Mouse (Mus musculus): ENCODE results near the gene Ubash3a. TPM values are rescaled to one million over a fixed set of nuclear protein-coding genes. Genes with fewer than 3 reads are reported as not detected.

Ubash3a gene
- polyA plus RNA-seq, 1 experiment, result not detected

GRCm38 (mm10) chr17:31254463-31254931, 46.8 kb downstream of the Ubash3a start:
- Histone ChIP-seq H3K27me3 (ENCODE audit: control insufficient read depth, insufficient read depth, insufficient read length) (peaks cover 8% of the 10 kb centered on the region), H3K4me3 (no peak overlapping the region), H3K79me2 (ENCODE audit: control insufficient read depth, insufficient read depth) (no peaks in the 10 kb centered on the region), H3K36me3 (ENCODE audit: control insufficient read depth, insufficient read depth) (no peaks in the 10 kb centered on the region), H3K4me2 (ENCODE audit: low read depth) (no peak overlapping the region), H3ac (ENCODE audit: control insufficient read depth, insufficient read length) (no peak overlapping the region)
- no peak for TF ChIP-seq TCF12 (IDR thresholded peaks at IDR 0.05; ENCODE audit: insufficient read depth, poor library complexity, severe bottlenecking)
- TF ChIP-seq POLR2A (IDR thresholded peaks at IDR 0.05; ENCODE audit: insufficient read length, low read depth), result no peak
- no peak for TF ChIP-seq REST (IDR thresholded peaks at IDR 0.05; ENCODE audit: insufficient read depth, insufficient read length)
- no peak for TF ChIP-seq MAX (IDR thresholded peaks at IDR 0.05; ENCODE audit: low read depth)
- no peak for TF ChIP-seq USF1 (IDR thresholded peaks at IDR 0.05; ENCODE audit: low read depth)
- no peak for TF ChIP-seq CEBPB (IDR thresholded peaks at IDR 0.05; ENCODE audit: insufficient read depth, poor library complexity, severe bottlenecking)
- TF ChIP-seq MYOG (IDR thresholded peaks at IDR 0.05; ENCODE audit: control insufficient read depth in 1 of 3, insufficient read depth in 1 of 3, insufficient read length in 2 of 3, low read depth in 2 of 3), result no peak
- TF ChIP-seq TCF3 (IDR thresholded peaks at IDR 0.05; ENCODE audit: insufficient read length, low read depth), result no peak
- no peak for TF ChIP-seq MYOD1 (IDR thresholded peaks at IDR 0.05; ENCODE audit: control insufficient read depth in 1 of 3, insufficient read length in 2 of 3, low read depth in 2 of 3)
- no peak for TF ChIP-seq E2F4 (IDR thresholded peaks at IDR 0.05; ENCODE audit: insufficient read depth)

GRCm38 (mm10) chr17:31257149-31257548, 49.5 kb downstream of the Ubash3a start:
- no peaks in the 10 kb centered on the region for H3K36me3 ChIP-seq (ENCODE audit: control insufficient read depth, insufficient read depth)
- no peak for TF ChIP-seq POLR2AphosphoS2 (IDR thresholded peaks at IDR 0.05; ENCODE audit: insufficient read length, low read depth)
- no peak for TF ChIP-seq POLR2A (IDR thresholded peaks at IDR 0.05; ENCODE audit: insufficient read length, low read depth)
- TF ChIP-seq MAX (IDR thresholded peaks at IDR 0.05; ENCODE audit: low read depth), result no peak
- TF ChIP-seq E2F4 (IDR thresholded peaks at IDR 0.05; ENCODE audit: insufficient read depth), result no peak
- no peak for TF ChIP-seq SRF (IDR thresholded peaks at IDR 0.05; ENCODE audit: control insufficient read depth, insufficient read length, low read depth)
- H3K4me2 ChIP-seq (ENCODE audit: low read depth), result no peak overlapping the region
- no peak overlapping the region for H3ac ChIP-seq (ENCODE audit: control insufficient read depth, insufficient read length)
- H3K4me3 ChIP-seq, result no peak overlapping the region
- H3K79me2 ChIP-seq (ENCODE audit: control insufficient read depth, insufficient read depth), result no peaks in the 10 kb centered on the region
- peaks cover 15% of the 10 kb centered on the region for H3K27me3 ChIP-seq (ENCODE audit: control insufficient read depth, insufficient read depth, insufficient read length)

- Histone ChIP-seq H3K79me2 (ENCODE audit: control insufficient read depth, insufficient read depth) (no peaks in the 10 kb centered on the region), H3K4me2 (ENCODE audit: low read depth) (no peak overlapping the region), H3K36me3 (ENCODE audit: control insufficient read depth, insufficient read depth) (no peaks in the 10 kb centered on the region), H3K4me3 (no peak overlapping the region), H3K27me3 (ENCODE audit: control insufficient read depth, insufficient read depth, insufficient read length) (peaks cover 9% of the 10 kb centered on the region), H3ac (ENCODE audit: control insufficient read depth, insufficient read length) (no peak overlapping the region)
- TF ChIP-seq USF1 (IDR thresholded peaks at IDR 0.05; ENCODE audit: low read depth) (no peak), MYOG (IDR thresholded peaks at IDR 0.05; ENCODE audit: control insufficient read depth in 1 of 3, insufficient read depth in 1 of 3, insufficient read length in 2 of 3, low read depth in 2 of 3) (no peak), POLR2A (IDR thresholded peaks at IDR 0.05; ENCODE audit: insufficient read length, low read depth) (no peak), SRF (IDR thresholded peaks at IDR 0.05; ENCODE audit: control insufficient read depth, insufficient read length, low read depth) (no peak), MAX (IDR thresholded peaks at IDR 0.05; ENCODE audit: low read depth) (no peak), REST (IDR thresholded peaks at IDR 0.05; ENCODE audit: insufficient read depth, insufficient read length) (no peak), TCF12 (IDR thresholded peaks at IDR 0.05; ENCODE audit: insufficient read depth, poor library complexity, severe bottlenecking) (no peak), POLR2AphosphoS2 (IDR thresholded peaks at IDR 0.05; ENCODE audit: insufficient read length, low read depth) (no peak), E2F4 (IDR thresholded peaks at IDR 0.05; ENCODE audit: insufficient read depth) (no peak), TCF3 (IDR thresholded peaks at IDR 0.05; ENCODE audit: insufficient read length, low read depth) (no peak), CEBPB (IDR thresholded peaks at IDR 0.05; ENCODE audit: insufficient read depth, poor library complexity, severe bottlenecking) (no peak), MYOD1 (IDR thresholded peaks at IDR 0.05; ENCODE audit: control insufficient read depth in 1 of 3, insufficient read length in 2 of 3, low read depth in 2 of 3) (no peak)
Observed at GRCm38 (mm10) chr17:31257898-31258297, 50.2 kb downstream of the Ubash3a start.

GRCm38 (mm10) chr17:31258310-31258865, 50.7 kb downstream of the Ubash3a start:
- no peak overlapping the region for H3K4me3 ChIP-seq
- no peak overlapping the region for H3ac ChIP-seq (ENCODE audit: control insufficient read depth, insufficient read length)
- TF ChIP-seq MAX (IDR thresholded peaks at IDR 0.05; ENCODE audit: low read depth) (no peak), REST (IDR thresholded peaks at IDR 0.05; ENCODE audit: insufficient read depth, insufficient read length) (no peak), POLR2A (IDR thresholded peaks at IDR 0.05; ENCODE audit: insufficient read length, low read depth) (no peak), TCF12 (IDR thresholded peaks at IDR 0.05; ENCODE audit: insufficient read depth, poor library complexity, severe bottlenecking) (no peak), MYOG (IDR thresholded peaks at IDR 0.05; ENCODE audit: control insufficient read depth in 1 of 3, insufficient read depth in 1 of 3, insufficient read length in 2 of 3, low read depth in 2 of 3) (no peak), CEBPB (IDR thresholded peaks at IDR 0.05; ENCODE audit: insufficient read depth, poor library complexity, severe bottlenecking) (no peak), E2F4 (IDR thresholded peaks at IDR 0.05; ENCODE audit: insufficient read depth) (no peak), MYOD1 (IDR thresholded peaks at IDR 0.05; ENCODE audit: control insufficient read depth in 1 of 3, insufficient read length in 2 of 3, low read depth in 2 of 3) (no peak), TCF3 (IDR thresholded peaks at IDR 0.05; ENCODE audit: insufficient read length, low read depth) (no peak), POLR2AphosphoS2 (IDR thresholded peaks at IDR 0.05; ENCODE audit: insufficient read length, low read depth) (no peak), USF1 (IDR thresholded peaks at IDR 0.05; ENCODE audit: low read depth) (no peak), SRF (IDR thresholded peaks at IDR 0.05; ENCODE audit: control insufficient read depth, insufficient read length, low read depth) (no peak)
- H3K36me3 ChIP-seq (ENCODE audit: control insufficient read depth, insufficient read depth), result no peaks in the 10 kb centered on the region
- no peak overlapping the region for H3K4me2 ChIP-seq (ENCODE audit: low read depth)
- no peaks in the 10 kb centered on the region for H3K79me2 ChIP-seq (ENCODE audit: control insufficient read depth, insufficient read depth)
- peaks cover 11% of the 10 kb centered on the region for H3K27me3 ChIP-seq (ENCODE audit: control insufficient read depth, insufficient read depth, insufficient read length)
